Mouse (Mus musculus): ENCODE results near the gene Fam124a.
A peak's percentile ranks its signal among the peaks of the same experiment; 100 is the strongest.
"Not testable (repeated sequence)": the region's sequence is repeated elsewhere in the genome, so short reads cannot be mapped to it uniquely, and the experiment has no call there.

Fam124a gene

GRCm38 (mm10) chr14:62575862-62576261 is 20.3 kb downstream of the Fam124a start:
- DNase-seq = peak; percentile 12

- DNase-seq = no peak
Measured at GRCm38 (mm10) chr14:62580945-62581344, 25.4 kb downstream of the Fam124a start.

- no peak for DNase-seq
Measured at GRCm38 (mm10) chr14:62581768-62582167, 26.2 kb downstream of the Fam124a start.

- no peak for DNase-seq
Measured at GRCm38 (mm10) chr14:62584637-62585036, 29.1 kb downstream of the Fam124a start.

- no peak for DNase-seq
Measured at GRCm38 (mm10) chr14:62585338-62585737, 29.8 kb downstream of the Fam124a start.

DNA sequence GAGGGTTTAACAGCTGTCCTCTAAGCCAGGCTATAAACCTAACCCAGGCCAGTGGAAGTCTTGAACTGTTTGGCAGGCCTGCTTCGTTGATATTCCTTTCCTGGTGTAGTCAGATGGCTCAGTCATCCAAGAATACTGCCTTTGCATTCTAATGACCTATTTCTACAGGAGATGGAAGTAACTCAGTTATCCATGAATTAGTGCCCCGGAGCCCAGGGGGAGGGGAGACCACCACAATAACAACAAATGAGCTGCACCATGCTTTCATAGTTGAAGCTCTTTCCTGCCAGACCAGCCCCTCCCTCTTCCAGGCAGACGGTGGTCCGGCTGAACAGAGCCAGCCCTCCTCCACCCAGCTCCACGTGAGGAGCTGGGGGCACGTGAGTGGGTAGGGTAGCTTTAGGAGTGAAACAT is 44.6 kb downstream of the Fam124a start:
- DNase-seq = no peak

GRCm38 (mm10) chr14:62602271-62602670 is 46.7 kb downstream of the Fam124a start:
- DNase-seq = no peak

DNA sequence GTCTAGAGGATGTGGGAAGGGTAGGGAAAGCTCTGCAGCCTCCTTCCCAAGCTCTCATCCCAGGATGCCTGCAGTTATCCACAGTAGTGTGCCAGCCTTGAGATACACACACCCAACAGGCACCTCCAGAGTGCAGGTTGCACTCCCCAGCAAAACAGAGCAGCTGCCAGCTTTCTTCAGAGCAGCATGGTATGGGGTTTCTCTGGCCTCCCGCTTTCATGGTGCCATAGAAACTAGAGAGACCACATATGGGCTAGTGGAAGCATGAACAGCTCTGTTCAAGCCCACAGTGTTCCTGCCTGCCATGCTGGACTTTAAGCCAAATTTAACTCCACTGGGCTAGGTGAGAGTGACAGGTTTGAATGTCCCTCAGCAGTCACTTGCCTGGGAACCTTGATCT is 47.3 kb downstream of the Fam124a start:
- DNase-seq = no peak

DNA sequence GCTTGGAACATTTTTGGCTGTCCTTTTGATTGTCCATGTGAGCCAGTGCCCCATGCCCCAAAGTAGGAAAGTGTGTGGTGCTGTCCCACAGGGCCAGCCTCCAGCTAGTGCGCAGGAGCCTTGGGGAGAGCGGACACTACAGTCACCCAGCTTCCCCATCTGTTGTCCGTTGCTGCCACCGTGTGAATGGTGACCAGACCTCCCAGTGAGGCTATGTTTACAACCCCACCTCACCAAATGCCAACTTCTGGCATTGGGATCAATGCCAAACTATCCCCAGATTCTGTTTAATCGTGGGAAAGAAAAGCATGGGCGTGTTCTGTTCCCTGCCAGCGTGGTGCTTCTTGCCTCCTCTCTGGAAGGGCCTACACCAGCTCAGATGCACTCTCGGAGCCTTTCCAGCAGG is 52.3 kb downstream of the Fam124a start:
- DNase-seq = peak; percentile 15

DNA sequence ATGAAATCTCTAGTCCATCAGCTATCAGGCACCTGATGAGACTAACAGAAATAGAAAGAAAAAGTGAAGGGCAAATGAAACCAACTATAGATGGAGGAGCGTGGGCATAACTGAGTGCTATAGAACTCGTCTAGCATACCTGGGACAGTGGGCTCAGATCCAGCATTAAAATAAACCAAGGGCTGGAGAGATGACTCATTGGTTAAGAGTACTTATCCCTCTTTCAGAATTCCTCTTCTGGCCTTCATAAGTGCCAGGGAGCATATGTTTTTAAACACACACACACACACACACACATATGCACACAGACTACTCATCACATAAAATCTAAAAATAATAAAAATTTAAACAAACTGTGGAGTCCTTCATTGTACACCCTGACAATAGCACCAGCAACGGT is 54.4 kb downstream of the Fam124a start:
- no peak for DNase-seq

DNA sequence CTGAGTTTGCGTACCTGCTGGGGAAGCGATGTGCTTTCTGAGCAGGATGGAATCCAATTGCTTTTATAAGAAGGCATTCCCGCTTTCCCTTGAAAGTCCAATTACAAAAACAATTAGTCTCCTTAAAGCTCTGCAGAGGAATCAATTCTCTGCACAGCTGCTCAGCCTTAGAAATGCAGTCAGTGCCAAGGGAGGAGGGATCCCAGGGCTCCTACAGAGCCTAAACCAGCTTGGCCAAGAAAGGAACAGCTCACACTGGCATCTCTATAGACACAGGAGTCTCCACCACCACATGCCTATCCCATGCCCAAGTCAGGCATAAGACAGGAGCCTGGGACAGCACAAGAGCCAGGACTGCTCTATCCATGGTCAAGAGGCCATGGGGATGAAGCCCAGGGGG is 66.9 kb downstream of the Fam124a start:
- no peak for DNase-seq

DNA sequence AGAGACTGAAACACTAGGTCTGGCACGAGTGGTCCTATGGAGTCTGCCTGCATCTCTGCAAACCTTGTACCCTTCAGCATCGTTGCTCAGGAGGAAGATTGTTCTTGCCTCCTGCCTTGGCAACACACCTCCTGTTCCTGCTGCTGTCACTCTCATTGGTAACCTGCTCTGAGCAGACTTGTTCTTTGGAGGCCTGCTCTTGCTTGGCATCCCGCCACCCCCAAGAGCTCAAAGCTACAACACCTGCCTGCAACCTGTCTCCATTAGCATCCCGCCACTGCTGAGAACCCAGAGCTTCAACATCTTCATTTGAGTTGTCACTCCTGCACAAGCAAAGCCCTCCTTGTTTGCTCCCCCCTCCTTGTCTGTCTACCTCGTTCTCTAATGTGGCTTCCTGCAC is 72.4 kb downstream of the Fam124a start:
- DNase-seq = peak; percentile 76

DNA sequence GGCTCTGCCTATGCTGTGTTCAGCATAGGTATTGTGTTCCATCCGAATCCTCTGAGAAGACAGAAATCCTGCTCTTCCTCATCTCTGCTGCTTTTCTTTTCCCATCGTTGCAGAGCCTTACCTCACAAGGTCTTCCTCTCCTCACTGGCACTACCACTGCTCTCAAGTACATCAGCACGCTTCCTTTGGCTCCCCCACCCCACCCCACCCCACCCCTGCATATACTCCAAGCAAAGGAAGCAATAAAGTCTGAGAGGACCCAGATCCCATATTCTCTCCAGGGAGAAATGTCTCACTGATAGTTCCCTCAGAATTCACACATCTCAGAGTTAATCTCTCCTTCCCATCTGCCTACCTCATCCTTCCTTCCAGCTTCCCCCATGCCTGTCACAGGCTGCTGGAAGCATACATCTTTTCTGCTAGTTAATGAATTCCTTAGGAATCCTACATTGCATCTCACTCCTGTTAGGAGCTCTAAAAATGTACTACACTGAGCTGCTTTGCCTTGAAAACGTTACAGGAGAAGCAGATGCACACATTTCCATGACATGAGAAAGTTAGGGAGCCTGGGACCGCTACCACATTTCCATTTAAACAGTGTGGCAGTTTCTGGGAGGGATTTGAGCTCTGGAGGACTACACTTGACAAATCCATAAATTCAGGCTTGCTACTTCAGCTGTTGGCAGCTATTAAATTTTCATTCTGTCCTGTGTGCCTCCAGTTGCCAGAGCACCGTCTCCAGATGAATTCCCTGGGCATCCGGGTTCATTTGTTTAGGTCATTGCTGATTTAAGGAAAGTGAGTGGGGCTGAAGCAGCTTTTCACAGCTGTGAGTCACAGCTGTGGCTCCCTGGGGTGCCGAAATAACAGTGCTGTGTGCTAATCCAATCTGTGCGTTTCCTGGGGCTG is 82.2 kb downstream of the Fam124a start:
- no peak for DNase-seq

GRCm38 (mm10) chr14:62638345-62638702 is 82.8 kb downstream of the Fam124a start:
- DNase-seq = no peak

DNA sequence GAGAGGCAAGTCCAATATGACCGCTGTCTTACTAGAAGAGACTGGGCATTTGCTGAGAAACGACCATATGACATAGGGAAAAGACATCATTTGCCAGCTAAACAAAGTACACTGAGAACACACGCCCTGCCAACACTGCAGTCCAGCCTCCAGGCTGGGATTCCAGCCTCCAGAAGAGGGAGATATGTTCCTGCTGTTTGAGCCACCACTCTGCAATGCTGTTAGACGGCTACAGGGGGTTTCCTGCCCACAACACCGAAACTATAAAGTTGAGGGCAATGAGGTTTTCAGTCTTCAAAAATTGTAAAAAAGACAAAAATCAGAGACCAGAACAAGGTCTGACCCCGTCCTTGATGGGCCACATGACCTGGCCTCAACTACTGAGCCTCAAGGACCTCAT is 83.6 kb downstream of the Fam124a start:
- DNase-seq = no peak

- DNase-seq = no peak
Measured at GRCm38 (mm10) chr14:62639551-62639950, 84.0 kb downstream of the Fam124a start.

- no peak for DNase-seq
Measured at GRCm38 (mm10) chr14:62640396-62640795, 84.9 kb downstream of the Fam124a start.

DNA sequence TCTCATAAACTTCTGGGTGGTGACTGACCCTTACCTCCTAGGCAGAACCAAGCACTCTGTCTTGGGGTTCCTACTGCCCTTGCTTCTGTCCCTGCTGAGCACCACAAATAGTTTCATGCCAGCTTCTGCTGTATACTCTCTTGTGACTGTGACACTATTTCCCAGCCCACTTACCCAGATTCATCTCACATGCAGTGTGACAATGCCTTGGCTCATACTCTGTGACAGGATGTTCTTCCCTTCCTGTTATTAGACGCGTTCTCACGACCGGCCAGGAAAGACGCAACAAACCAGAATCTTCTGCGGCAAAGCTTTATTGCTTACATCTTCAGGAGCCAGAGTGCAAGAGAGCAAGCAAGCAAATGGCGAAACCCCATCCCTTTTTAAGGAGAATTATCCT is 86.8 kb downstream of the Fam124a start:
- DNase-seq = not testable (repeated sequence)

- no peak for DNase-seq
Measured at GRCm38 (mm10) chr14:62648405-62648804, 92.9 kb downstream of the Fam124a start.

GRCm38 (mm10) chr14:62650376-62650775 is 94.8 kb downstream of the Fam124a start:
- no peak for DNase-seq

DNA sequence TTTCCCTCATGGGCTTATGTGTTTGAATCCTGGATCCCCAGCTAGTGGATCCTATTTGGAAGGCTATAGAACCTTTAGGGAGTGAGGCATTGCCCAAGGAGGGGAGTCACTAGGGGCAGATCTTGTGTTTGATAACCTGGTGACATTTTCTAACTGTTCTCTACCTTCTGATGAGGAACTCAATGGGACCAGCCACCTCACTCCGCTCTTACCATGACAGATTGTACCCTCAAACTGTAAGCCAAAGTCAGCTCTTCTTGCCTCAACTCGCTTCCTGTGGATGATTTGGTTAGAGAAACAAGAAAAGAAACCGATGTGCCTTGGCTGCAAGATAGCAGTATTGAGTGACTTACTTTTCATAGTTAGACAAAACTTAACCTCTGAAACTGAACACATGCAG is 96.2 kb downstream of the Fam124a start:
- no peak for DNase-seq

DNA sequence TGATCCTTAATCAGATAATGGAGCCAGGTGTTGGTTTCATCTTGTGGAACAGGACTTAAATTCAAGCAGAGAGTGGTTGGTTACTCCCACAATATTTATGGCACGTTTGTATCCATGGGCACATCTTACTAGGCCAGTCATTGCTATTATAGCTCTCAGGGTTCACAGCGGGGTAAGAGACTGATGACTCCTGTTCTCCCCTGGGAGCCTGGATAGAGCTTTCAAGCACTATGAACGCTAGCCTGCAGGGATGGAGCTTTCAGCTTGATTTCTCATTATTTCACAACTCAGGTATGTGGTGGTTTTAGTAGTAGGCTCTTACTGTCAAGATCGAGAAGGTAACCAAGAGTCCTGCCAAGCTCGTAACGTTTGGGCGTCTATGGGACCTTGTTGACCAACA is 100.5 kb downstream of the Fam124a start:
- no peak for DNase-seq

DNA sequence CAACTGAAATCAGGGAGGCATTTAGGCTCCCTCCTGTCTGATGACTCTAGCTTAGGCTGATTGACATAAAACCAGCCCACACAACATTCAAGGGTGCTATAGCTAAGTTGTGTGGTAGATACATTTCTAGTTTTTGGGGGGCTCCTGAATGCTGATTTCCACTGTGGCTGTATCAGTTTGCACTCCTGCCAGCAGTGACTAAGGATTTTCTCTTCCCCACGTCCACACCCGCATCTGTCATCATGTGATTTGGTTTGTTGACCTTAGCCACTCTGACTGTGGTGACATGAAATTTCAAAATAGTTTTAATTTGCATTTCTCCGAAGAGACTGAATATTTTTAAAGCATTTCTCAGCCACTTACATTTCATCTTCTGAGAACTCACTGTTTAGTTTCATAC is 101.9 kb downstream of the Fam124a start:
- DNase-seq = no peak

Data from cerebellum, adult 11 months (tissue).